Comparison of ENCODE assay signal across 7 mouse cellular contexts in genomic region chr7:73208817-73209602, GRCm38 (mm10).
A peak's percentile ranks its signal among the peaks of the same experiment; 100 is the strongest.
DNase-seq lines count a peak whose midpoint lies in the region; ATAC-seq lines count a peak whose summit lies in the region.

No protein-coding gene starts in this region.

- peak overlapping the region; percentile 28 for H3K4me2 ChIP-seq in lung, embryonic 15.5 days
- H3K4me2 ChIP-seq in hindbrain, embryonic 13.5 days, result peak overlapping the region; percentile 2; the same call in 1 of the 2 replicates

- no peaks in the 10 kb centered on the region for H3K9me3 ChIP-seq in lung, embryonic 15.5 days
- H3K9me3 ChIP-seq in embryonic facial prominence, embryonic 10.5 days, result peaks cover 5% of the 10 kb centered on the region
- H3K9me3 ChIP-seq in hindbrain, embryonic 13.5 days, result peaks cover 5% of the 10 kb centered on the region; the same call in 1 of the 2 replicates

- no peak for DNase-seq in lung, postnatal 4 days
- DNase-seq in embryonic facial prominence, embryonic 10.5 days (ENCODE audit: low spot score), result peak; percentile 58
- DNase-seq in retina, postnatal 1 day, result peak; percentile 86
- no peak for DNase-seq in gastrocnemius, postnatal 4 days (ENCODE audit: low spot score in 2 of 2)
- DNase-seq in right cerebral cortex, postnatal 14 days, result no peak

- H3K27me3 ChIP-seq in lung, embryonic 15.5 days, result no peaks in the 10 kb centered on the region
- no peaks in the 10 kb centered on the region for H3K27me3 ChIP-seq in embryonic facial prominence, embryonic 10.5 days (replicated peaks; ENCODE audit: low read depth, poor library complexity, severe bottlenecking)
- no peaks in the 10 kb centered on the region for H3K27me3 ChIP-seq in hindbrain, embryonic 13.5 days

- H3K9ac ChIP-seq in lung, embryonic 15.5 days, result no peak overlapping the region
- H3K9ac ChIP-seq in hindbrain, embryonic 13.5 days, result peak overlapping the region; percentile 43; the same call in 1 of the 2 replicates

- no peaks in the 10 kb centered on the region for H3K36me3 ChIP-seq in lung, embryonic 15.5 days
- no peaks in the 10 kb centered on the region for H3K36me3 ChIP-seq in embryonic facial prominence, embryonic 10.5 days (replicated peaks)
- H3K36me3 ChIP-seq in hindbrain, embryonic 13.5 days, result no peaks in the 10 kb centered on the region

- H3K27ac ChIP-seq in lung, embryonic 15.5 days, result peak overlapping the region; percentile 70
- peak overlapping the region; percentile 89 for H3K27ac ChIP-seq in embryonic facial prominence, embryonic 10.5 days (replicated peaks)
- H3K27ac ChIP-seq in hindbrain, embryonic 13.5 days, result peak overlapping the region; percentile 87

- peak; percentile 62; the same call in 1 of the 2 replicates for ATAC-seq in lung, embryonic 15.5 days (ENCODE audit: borderline replicate concordance, extremely low read depth, low FRiP score, low TSS enrichment)
- peak; percentile 88 for ATAC-seq in hindbrain, embryonic 13.5 days (ENCODE audit: low FRiP score)

- peaks cover 18% of the 10 kb centered on the region for H3K4me1 ChIP-seq in lung, embryonic 15.5 days
- peaks cover 35% of the 10 kb centered on the region for H3K4me1 ChIP-seq in embryonic facial prominence, embryonic 10.5 days
- H3K4me1 ChIP-seq in hindbrain, embryonic 13.5 days (replicated peaks), result peaks cover 44% of the 10 kb centered on the region

- WGBS in lung, embryonic 15.5 days, result 24% methylated on average over 18 of the region's 18 CpGs
- WGBS in embryonic facial prominence, embryonic 10.5 days, result 19% methylated on average over 18 of the region's 18 CpGs
- 13% methylated on average over 18 of the region's 18 CpGs for WGBS in hindbrain, embryonic 13.5 days

- no peak overlapping the region for H3K4me3 ChIP-seq in lung, embryonic 15.5 days
- peak overlapping the region; percentile 28; the same call in 1 of the 2 replicates for H3K4me3 ChIP-seq in embryonic facial prominence, embryonic 10.5 days
- H3K4me3 ChIP-seq in hindbrain, embryonic 13.5 days, result no peak overlapping the region

Comparison
In these comparisons a context has a peak if more than half of its experiments do, and no peak if none do; other contexts are left out.
1. DNase-seq: peak in embryonic facial prominence, embryonic 10.5 days (single experiment) and retina, postnatal 1 day (single experiment); none in lung, postnatal 4 days (0 of 2), gastrocnemius, postnatal 4 days (0 of 2) and right cerebral cortex, postnatal 14 days (single experiment).
2. Peak in every context shown above with its lines, with median percentiles within 50 percentile points of each other: H3K27ac ChIP-seq.